Mouse (Mus musculus) layer of hippocampus, postnatal 14 days (tissue): ENCODE data around the gene Gm9045. TPM values are rescaled to one million over a fixed set of nuclear protein-coding genes. Genes with fewer than 3 reads are reported as not detected.
"Not testable (repeated sequence)": the region's sequence is repeated elsewhere in the genome, so short reads cannot be mapped to it uniquely, and the experiment has no call there.

Experiments used
- DNase-seq, 2 experiments: peaks; one replicate each; pipeline ENCODE4 v3.0.0; 2021 to 2022; ENCODE audit warnings: low spot score in 2 of 2, mixed read lengths in 1 of 2
- long read RNA-seq, 2 experiments: library from polyadenylated mRNA; stranded (forward); transcript quantifications; one replicate each; pipeline ENCODE4 v2.0.0; 2021
- total RNA-seq, 2 experiments: library from RNA; stranded (reverse); gene quantifications; 2 replicates each; pipeline ENCODE4 v1.2.3; 2021

Gm9045 gene
- not detected for total RNA-seq
- long read RNA-seq, experiment 1 = 0 reads
- long read RNA-seq, experiment 2 = 0 reads

GRCm38 (mm10) chr10:118337731-118338130, at the start of gene Gm9045:
Gene Gm9045 (minus strand): TSS chr10:118337831.
- DNase-seq = not testable (repeated sequence)

GRCm38 (mm10) chr10:118370443-118370842, 32.8 kb upstream of the Gm9045 start:
- peak; percentile 82 to 94 for DNase-seq

GRCm38 (mm10) chr10:118369518-118369917, 31.9 kb upstream of the Gm9045 start:
- DNase-seq = no peak

DNA sequence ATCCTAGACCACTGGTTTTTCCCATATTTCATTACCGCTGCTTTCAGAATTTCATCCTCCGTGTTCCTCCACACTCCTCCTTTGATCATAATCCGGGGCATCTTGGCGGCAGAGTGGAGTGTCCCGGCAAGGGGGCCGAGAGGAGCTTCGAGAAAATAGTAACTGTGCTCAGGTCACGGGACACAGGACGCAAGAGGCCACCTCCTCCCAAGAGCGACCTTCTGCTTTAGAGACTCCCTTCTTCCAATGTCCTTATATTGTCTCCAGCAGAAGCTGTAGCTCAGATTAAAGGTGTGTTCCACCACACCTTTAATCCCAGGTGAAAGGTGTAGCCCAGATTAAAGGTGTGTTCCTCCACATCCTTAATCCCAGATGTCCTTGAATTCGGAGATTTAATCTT, 16.4 kb upstream of the Gm9045 start, which contains the start of gene Gm9049:
Gene Gm9049 (minus strand): TSS at position 101 of the 400 bp plus-strand sequence.
- DNase-seq = not testable (repeated sequence)

GRCm38 (mm10) chr10:118348579-118348978, 10.9 kb upstream of the Gm9045 start, which contains the start of gene Gm9048:
Gene Gm9048 (minus strand): TSS chr10:118348679.
- not testable (repeated sequence) for DNase-seq

DNA sequence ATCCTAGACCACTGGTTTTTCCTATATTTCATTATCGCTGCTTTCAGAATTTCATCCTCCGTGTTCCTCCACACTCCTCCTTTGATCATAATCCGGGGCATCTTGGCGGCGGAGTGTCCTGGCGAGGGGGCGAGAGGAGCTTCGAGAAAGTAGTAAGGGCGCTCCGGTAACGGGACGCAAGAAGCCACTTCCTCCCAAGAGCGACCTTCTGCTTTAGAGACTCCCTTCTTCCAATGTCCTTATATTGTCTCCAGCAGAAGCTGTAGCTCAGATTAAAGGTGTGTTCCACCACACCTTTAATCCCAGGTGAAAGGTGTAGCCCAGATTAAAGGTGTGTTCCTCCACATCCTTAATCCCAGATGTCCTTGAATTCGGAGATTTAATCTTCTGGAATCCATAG, 5.5 kb upstream of the Gm9045 start, which contains the start of gene Gm9046:
Gene Gm9046 (minus strand): TSS at position 101 of the 400 bp plus-strand sequence.
- not testable (repeated sequence) for DNase-seq

- DNase-seq = not testable (repeated sequence)
Observed at GRCm38 (mm10) chr10:118332308-118332707, 5.3 kb downstream of the Gm9045 start, which contains the start of gene Gm9044. Gene Gm9044 (minus strand): TSS chr10:118332408.

DNA sequence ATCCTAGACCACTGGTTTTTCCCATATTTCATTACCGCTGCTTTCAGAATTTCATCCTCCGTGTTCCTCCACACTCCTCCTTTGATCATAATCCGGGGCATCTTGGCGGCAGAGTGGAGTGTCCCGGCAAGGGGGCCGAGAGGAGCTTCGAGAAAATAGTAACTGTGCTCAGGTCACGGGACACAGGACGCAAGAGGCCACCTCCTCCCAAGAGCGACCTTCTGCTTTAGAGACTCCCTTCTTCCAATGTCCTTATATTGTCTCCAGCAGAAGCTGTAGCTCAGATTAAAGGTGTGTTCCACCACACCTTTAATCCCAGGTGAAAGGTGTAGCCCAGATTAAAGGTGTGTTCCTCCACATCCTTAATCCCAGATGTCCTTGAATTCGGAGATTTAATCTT, 10.8 kb downstream of the Gm9045 start, which contains the start of gene Gm9040:
Gene Gm9040 (minus strand): TSS at position 101 of the 400 bp plus-strand sequence.
- DNase-seq = not testable (repeated sequence)

- DNase-seq = no peak
Observed at GRCm38 (mm10) chr10:118319024-118319423, 18.6 kb downstream of the Gm9045 start.

DNA sequence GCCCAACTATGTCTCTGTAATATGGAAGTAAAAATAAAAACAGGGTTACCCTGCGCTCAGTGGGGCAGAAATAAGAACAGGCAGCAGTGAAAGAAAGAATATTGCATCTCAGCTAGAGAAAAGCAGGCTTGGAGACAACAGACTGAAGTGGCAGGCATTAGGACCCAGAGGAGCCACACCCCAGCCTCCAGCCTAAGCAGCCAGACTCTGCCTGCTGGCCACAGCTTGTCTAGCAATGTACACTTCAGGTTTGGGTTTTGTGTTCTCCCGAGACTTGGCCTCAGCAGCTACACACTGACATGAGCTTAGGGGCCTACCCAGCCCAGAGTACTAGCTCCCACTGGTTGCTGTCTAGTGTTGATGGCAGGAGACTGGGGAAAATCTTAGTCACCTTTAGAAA, 35.5 kb downstream of the Gm9045 start:
- not testable (repeated sequence) for DNase-seq

GRCm38 (mm10) chr10:118294938-118295337, 42.7 kb downstream of the Gm9045 start, which contains the start of gene Iltifb:
Gene Iltifb (minus strand): TSS chr10:118295038.
- DNase-seq = no peak

Other genes with a start within 250 kb of the Gm9045 start
- 10 to 100 TPM; 11.0 to 13.1 TPM for gene Mdm1, start 196.0 kb downstream of the Gm9045 start, total RNA-seq
- not detected for gene Il22, start 132.9 kb downstream of the Gm9045 start, total RNA-seq
- under 1 TPM; 0.69 to 0.91 TPM for gene Gm32717, start 97.1 kb downstream of the Gm9045 start, total RNA-seq
- under 1 TPM; 0.69 to 0.91 TPM for gene Gm32802, start 79.1 kb downstream of the Gm9045 start, total RNA-seq
- not detected for gene Iltifb, start 42.8 kb downstream of the Gm9045 start, total RNA-seq
- gene Gm9040, start 10.9 kb downstream of the Gm9045 start, total RNA-seq = not detected
- gene Gm9044, start 5.4 kb downstream of the Gm9045 start, total RNA-seq = not detected
- gene Gm9046, start 5.4 kb upstream of the Gm9045 start, total RNA-seq = not detected
- gene Gm9048, start 10.8 kb upstream of the Gm9045 start, total RNA-seq = under 1 TPM in 1 of 2 experiments, not detected in 1; 0.21 TPM
- gene Gm9049, start 16.3 kb upstream of the Gm9045 start, total RNA-seq = not detected
- not detected for gene Ifng, start 103.2 kb upstream of the Gm9045 start, total RNA-seq